Mouse (Mus musculus) adrenal gland, adult (tissue): ENCODE measurements at regions not wholly inside any gene's neighbourhood (a gene's known extent, or its start where the extent isn't known, plus 50 kb on each side); places are given as distances from the start of the nearest gene placed in this dataset.

Experiments used
- DNase-seq, 2 experiments: peaks; one replicate each; pipeline ENCODE4 v3.0.0; 2022 to 2023; ENCODE audit warnings: low spot score in 1 of 2; ENCODE audit not compliant: inconsistent age in 2 of 2

DNA sequence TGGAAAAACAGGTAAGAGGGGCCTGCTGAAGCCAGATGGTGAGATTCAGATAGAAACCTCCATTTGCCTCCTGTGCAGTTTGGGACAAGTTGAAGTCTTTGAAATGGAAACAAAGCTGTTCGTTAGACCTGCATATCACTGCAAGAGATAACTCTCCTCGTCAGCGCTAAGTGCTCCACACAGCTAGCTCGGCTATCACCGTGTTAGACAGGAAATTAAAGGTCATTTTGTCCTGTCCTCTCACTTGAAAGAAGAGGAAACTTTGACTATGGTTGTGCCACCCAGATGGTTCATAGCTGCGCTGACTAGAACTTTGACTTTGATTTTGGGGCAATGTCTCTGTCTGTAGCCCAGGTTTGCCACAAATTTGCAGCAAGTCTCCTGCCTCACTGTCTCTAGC lies 198.5 kb upstream of the Bcl6 start:
- DNase-seq, result no peak

DNA sequence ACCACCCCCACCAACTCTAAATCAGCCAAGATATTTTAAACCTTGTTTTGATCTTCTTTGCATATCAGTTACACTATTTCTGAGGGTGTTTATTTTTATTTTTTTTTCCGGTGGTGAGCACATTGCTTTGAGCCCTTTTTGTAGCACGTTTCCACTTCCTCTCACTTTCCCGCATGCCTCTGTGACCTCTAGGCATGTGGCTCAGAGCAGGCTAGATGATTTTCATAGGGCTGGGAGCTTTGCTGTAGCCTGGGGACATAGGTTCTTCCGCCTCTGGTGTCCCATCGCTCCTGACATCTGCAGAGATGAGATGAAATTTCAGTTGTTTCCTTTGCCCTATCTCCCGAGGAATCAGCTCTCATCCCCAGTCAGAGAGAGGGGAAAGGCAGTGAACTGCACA lies 197.3 kb upstream of the Bcl6 start:
- no peak for DNase-seq

DNA sequence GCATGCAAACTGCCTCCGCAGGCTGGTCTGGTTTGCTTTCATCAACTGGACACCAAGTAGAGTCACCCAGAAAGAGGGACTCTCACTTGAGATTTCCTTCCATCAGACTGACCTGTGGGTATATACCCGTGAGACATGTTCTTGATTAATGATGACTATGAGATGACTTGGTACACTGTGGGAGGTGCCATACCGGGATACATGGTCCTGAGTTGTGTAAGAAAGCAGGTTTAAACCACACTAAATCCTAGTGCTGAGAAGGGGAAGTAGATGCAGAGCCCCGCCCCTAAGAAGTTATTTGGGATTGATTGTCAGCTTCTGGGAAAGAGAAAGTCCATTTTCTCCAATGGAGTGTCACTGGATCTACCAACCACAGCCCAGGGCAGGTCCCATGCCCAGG lies 196.2 kb upstream of the Bcl6 start:
- no peak for DNase-seq

DNA sequence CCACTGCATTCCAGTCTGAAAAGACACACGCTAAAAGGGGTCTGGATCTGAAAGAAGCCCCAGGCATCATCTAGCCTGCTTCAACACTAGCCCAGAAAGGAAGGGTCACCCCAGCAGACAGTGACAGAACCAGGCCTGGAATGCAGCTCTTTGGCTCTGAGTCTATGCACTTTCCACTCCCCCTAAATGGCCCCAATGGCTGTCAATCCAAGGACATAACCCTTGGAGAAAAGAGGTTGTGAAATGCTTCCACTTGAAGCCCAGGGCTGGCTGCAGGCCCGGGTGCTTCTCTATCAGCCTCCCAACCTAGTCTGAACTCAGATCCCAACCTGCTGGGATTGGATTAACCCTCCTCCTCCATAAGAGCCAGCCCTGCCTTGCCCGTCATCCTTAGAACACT lies 194.6 kb upstream of the Bcl6 start:
- DNase-seq, result peak; percentile 72 to 94

DNA sequence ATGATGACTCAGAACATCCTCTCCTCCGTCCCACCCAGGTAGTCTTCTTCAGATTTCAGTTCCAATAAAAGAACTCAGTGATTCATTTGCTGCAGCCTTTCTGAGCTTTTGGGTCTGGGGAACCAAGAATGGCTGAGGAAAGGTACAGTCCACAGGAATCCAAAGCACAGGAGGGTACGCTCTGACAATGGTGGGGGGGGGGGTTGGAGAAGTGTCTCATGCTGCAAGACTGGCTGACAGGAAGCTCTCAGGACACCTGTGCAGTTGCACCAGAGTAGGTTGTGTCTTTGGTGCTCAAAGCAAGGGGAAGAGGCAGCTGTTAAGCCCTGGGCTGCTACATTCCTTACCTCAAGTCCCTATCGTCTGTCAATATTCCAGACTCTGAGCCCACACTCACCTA lies 192.7 kb upstream of the Bcl6 start:
- no peak for DNase-seq

DNA sequence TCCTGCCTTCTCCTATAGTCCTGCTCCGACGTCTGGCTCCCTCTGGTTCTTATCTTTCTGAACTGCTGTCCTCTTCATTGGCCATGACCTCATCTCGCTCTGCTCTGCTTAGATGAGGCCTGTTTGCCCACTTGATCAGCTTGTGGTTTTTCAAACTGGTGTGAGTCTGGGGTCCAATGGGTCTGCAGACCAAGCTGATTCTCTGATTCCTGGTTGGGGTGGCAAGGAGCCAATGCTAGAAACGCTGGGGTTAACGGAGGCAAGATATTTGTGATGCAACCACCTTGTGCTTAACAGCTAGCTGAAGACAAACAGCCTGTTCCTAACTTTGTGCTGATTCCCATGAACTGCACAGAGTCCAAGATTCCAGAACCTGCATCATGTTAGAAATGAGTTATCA lies 192.0 kb upstream of the Bcl6 start:
- DNase-seq, result peak in 1 of 2 experiments; percentile 59

DNA sequence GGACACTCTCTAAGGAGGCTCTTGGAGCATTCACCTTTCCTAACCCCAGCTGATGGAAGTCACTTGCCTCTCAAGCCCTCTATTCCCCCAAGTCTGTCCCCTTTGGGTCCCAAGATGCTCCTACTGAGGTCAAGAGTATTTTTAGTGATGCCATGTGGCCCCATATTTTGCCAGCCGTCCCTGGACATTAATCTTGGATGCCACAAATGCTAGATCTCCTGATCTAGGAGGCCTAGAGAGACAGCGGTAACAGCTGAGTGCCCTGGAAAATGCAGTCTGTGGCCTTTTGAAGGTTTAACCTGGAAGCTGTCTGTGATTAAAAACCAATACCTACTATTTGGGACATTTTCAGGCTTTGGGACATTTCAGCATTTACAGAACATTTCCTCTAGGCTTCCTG lies 188.9 kb upstream of the Bcl6 start:
- DNase-seq, result no peak

DNA sequence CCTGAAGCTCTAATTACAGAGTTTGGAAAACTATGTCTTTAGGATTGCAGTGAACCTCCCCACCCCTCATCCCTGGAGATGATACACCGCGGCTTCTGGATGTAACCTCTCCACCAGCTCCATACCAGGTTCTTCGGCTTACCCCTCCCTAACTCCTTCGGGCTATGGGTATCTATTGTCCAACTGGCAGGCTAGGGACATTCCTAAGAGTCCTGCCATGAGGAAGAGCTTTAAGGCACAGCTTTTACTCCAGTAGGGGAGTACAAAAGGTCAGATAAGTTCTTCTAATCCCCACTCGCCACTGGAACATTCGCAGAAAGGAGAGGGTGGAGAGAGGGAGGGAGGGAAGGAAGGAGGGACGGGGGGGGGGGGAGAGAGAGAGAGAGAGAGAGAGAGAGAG lies 188.5 kb upstream of the Bcl6 start:
- DNase-seq, result no peak

DNA sequence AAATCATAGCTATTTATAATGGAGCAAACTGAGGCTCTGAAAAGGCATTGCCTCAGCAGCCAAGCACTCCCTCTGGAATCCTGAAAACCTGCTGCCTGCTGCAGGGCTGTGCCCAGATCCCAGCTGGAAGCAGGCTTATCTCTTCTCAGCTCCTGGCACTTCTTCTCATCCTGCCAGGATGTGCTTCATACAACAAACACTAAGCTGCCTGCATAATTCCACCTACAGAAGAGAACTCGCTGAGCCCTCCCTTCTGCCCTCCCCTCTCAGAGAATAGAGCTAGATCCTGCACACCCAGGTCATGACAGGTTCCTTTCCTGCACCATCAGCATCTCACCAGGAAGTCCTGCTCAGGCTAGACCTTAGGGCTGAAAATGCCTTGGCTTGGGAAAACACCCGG lies 187.4 kb upstream of the Bcl6 start:
- no peak for DNase-seq

DNA sequence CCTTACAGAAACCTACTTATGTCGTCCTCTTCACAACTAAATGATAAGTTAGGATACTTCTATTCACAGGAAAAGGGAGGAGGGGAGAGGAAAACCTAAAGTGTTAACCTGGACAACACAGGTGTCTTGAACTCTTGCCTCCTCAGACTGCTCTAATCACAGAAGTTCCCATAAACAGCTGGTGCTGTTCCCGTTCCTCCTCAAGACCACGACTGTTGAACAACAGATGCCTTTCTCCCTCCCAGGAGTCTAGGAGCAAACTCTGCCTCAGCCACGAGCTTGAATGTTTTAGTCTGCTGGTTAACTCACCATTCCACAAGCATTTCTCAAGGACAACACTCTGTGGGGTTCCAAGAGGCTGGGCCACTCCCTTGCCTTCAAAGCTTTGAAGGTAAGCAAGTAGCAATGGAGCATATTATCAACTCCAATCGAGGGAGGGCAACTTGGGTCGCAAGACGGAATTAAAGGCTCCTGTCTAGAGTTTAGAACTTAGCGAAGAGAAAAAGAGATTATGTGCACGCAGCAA lies 186.6 kb upstream of the Bcl6 start:
- no peak for DNase-seq

DNA sequence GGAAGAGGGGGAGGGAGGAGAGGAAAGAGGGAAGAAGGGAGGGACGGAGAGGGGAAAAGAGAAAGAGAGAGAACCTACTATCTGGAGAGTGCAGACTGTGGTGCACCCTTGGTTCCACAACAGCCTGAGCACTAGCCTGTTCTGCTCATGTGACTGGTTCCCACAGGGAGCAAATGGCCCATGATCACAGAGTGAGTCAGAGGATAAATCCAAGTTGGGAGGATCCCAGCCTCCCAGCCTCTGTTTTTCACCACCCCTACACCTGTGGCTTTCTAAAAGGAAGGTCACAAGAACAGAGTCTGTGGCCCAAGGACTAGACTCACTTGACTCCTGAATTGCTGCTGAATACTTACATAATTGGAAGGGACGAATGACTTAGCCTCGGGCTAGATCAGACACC lies 185.9 kb upstream of the Bcl6 start:
- DNase-seq, result peak; percentile 36 to 62

DNA sequence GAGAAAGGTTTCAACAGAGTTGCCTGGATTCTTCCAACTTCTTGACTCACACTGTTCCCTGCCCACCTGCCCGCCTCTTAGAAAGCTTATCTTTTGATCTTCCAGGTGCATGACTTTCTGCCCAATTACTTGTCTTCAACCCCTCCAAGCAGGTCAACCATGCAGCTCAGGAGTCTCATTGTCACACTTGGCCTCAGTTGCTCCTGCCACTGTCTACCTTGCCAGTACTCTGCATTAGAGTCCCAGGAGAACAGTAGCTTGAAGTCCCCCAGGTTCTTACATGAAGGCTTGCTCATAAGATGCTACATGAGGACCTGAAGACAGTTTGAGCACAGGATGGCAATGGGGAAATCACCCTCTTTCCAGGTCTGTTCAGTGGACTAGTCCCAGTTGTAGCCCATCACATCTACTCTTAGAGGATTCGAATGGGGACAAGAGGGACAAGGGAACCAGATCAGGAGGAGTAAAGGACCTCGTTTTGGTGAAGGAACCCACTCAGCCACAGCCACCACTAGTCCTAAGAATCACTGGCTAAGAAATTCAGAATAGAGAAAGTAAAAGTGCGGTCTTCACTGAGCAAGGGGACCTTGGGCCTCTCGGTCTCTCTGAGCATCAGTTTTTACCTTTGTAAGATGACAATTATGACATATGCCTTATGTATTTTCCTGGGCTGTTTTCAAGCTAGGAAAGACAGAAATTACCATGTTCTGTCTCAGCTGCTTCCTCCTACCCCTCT lies 185.3 kb upstream of the Bcl6 start:
- DNase-seq, result no peak

DNA sequence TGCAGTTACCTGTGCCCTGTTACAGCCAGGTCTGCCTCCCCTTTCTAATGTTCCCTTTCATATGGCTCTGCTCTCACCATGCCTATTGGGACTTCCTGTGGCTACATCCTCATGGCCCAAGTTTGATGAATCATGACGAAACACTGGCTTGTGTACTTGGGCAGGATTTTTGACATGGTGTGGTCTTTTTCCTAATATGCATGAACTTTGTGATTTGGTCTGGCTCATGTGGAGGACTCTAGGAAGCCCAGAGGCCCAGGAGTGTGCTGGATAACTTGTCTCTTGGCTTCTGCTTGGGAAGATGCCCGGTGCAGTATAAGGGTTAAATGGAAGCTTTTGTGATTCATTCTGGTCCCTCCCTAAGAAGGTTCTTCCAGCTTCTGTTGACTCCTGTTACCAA lies 184.0 kb upstream of the Bcl6 start:
- no peak for DNase-seq

DNA sequence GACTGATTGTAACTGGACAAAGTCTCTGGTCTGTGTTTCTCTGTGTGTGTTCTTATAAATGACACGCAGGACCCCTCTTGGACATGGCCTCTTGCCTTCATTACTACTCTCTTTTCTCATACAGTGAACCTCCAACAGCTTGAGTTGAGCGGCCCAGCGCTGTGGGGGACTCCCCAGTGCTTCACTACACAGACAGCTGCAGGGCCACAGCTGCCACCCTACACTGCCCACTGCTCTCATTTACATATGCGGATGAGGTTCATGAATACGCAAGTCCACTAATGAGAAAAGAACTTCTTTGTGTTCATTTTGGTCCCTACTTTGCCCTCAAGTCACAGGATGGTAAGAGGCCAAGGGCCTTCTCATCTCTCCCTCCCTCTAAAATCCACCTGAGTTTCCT lies 183.4 kb upstream of the Bcl6 start:
- no peak for DNase-seq

DNA sequence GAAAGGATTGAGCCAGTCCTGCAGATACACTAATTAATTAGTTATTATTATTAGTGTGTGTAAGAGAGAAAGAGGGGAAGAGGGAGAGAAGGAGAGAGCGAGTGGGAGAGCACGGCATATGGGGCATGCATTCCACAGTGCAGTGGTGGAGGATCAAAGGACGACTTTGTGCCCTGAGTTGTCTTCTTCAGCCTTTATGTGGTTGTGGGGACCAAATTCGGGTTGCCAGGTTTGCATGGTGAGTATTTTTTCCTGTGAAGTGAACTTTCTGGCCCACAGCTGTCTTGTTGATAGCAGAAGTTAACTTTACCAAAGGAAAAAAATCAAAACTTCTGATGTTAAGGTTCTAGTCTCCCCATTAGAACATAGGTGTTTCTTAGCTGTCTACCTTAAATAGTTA lies 182.5 kb upstream of the Bcl6 start:
- no peak for DNase-seq

DNA sequence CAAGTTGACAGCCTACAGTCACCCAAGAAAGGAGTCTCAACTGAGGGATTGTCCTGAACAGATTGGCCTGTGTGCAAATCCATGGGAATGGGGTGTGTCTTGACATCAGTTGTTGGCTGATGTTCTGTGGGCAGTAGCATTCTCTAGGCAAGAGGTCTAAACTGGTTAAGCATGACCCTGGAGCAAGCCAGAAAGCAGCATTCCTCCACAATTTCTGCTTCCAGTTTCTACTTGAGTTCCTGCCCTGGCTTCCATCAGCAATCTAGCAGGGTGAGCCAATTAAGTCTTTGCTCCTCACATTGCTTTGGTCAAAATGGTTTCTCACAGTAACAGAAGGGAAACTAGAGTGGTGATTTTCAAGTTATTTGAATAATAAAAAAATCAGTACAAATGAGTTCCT lies 177.8 kb upstream of the Bcl6 start:
- DNase-seq, result no peak

DNA sequence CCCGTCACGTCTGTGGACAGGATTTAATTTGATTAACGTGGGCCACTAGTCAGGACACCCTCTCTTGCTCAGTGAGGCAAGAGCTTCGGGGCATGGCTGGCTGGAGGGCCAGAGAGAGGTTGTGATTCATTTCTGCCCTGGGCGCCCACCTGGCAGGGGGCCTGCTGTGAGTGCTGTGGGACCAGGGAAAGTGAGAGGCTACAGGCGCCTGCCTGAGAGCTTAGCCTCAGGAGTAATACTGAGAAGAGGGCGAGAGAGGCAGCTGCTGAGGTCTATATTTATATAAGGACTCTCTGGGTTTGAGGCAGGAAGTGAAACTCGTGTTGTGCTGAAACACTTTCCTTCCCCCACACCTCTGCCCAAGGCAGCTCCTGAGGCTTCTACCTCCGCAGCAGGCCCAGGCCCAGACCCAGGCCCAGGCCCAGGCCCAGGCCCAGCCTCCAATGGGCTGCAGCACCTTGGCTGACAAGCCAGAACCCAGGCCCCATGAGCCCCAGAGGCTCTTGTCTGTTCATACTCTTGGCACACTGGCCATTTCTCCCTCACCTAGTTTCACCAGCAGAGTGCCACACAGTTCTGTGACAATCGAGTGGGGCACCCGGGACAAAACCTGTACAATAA lies 176.9 kb upstream of the Bcl6 start:
- no peak for DNase-seq

DNA sequence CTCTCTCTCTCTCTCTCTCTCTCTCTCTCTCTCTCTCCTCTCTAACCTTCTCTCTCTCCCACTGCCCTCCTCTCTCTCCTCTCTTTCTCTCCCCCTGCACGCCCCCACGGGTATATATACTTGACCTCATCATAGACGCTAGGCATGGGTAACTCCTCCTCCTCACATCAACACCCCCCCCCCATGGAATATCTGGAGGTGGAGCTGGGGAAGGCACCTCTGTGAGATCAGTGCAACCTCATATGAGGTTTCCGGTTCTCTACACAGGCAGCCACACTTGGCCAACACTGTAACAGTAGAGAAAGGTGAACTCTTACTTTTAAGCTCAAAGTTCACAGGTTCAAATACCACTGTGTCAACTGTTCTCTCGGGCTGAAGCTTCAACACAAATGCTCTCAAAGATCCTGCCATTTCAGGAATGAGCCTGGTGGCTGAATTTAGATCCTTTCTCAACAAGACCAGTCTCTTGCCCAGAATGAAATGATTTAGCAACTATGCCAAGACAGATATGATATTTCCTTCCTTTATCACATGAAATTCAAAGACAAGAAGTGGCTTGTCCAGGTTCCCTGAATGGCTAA lies 172.1 kb upstream of the Bcl6 start:
- DNase-seq, result no peak

DNA sequence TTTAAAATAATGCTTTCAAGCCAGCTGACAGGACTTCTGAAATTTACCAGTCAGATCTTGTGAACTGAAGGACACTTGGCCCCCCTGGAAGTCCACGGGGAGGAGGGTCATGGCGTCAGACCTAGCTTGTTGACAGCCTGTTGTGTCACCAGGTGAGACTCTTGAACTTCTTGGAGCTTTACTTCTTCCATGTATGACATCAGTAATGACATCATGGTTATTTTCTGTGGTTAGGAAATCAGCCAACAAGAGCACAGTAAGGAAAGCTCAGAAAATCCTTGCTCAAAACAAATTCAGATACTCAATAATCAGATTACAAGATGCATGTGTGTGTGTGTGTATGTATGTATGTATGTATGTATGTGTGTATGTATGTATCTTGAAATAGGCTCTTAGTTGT lies 170.7 kb upstream of the Bcl6 start:
- DNase-seq, result no peak

DNA sequence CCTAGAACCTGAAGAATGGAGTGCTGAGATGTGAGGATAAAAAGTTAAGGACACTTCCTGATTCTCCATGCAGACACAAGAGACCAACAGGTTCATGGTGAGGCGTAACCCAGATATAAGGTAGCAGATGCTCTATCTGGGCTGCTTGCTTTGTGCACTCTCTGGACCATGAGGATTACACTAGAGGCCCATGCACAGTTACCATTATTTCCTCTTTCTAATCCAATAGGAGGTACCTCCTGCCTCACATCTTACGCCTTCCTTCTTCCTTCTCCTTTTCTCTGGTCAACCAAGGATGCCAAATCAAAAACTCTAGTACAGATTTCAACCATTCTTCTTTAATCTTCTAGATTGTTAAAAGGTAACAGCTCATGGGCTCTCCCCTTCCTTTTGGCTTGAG lies 169.1 kb upstream of the Bcl6 start:
- DNase-seq, result no peak

DNA sequence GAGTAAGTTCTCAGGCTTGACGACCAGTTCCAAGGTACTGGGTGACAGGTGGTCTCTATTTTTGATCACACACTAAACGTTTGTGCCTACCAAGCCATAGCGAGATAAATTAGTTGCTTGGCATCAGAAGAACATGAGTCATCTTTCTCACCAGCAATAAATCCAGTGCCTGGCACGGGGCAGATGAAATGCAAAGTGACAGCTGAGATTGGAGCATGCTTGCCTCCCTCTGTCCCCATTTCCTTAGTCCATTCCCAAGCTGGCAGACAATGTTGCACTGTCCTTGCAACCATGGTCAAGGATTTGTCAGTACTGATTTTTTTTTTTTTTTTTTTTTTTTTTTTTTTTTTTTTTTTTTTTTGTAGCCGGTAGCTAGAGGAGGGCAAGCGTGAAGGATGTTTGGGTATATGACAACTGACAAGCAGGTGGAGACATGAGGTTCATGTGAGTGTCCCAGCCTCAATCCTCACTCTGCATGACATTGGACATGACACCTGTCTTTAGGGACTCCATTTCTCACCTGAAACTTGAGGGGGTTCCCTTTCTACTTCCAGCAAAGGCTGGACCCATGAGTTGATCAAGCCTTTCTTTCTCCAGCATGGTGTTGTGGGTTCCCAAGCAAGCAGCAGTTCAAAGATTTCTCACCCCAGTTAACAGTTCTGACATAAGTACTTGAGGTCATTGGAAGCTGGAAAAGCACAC lies 168.2 kb upstream of the Bcl6 start:
- DNase-seq, result peak; percentile 88 to 93

DNA sequence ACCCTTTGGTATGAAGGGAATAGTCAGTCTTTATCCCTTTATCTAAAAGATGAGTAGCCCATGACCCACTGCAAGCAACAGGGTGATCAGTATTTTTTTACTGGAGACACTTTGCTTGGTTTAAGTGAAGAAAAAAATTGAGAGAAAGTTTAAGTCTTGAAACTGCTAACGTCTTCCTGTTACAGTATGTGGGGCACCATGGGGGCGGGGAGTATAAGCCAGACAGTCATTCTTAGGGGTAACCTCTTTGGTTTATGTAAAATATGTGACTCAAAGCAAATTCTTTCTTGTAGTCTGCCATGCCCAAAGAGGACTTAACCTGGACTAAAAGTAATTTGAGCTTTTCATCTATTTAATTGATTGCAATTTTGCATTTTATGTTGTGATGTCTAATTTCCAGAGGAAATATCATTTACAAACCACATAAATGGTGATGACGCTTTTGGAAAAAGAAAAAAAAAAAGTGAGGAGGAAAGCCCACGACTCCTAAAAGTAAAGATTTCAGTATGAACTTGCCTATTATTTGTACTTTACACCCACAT lies 166.2 kb upstream of the Bcl6 start:
- no peak for DNase-seq
